In the genomic region with DNA sequence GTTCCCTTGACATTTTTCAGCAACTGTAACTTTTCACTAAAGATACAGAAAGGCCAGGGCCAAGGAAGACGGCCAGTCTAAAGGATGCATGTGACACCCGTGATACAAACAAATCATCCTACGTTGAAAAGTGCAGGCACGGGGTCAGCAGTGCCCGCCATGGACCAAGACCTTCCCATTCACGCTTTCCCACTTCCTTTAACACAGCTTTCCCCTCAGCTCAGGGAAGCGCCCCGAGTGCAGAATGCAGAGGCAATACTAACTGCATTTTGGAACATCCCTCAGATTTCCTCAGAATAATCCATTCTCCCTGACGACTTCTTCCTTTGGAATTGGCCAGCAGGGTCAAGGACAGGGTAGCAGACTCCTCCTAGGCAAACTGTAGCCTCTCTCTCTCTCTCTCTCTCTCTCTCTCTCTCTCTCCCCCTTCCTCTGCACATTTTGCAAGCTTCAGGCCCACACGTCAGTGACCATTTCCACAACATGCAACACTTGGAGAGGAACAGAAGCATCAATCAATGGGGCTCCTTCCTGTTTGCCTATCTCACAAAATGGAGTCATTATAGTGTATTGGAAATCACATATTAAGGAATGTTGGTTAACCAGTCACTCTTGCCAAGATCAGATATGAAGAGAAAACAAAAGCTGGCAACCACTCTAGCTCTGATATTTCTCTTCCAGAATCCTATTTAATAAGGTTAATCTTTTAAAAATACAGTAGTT, we compare ENCODE assay signal across 9 mouse cellular contexts. TPM values are rescaled to one million over a fixed set of nuclear protein-coding genes. Genes with fewer than 3 reads are reported as not detected.
A peak's percentile ranks its signal among the peaks of the same experiment; 100 is the strongest.
DNase-seq lines count a peak whose midpoint lies in the region; ATAC-seq and TF ChIP-seq lines count a peak whose summit lies in the region.
"Had no signal": no experiment of that assay in that cellular context is flagged by ENCODE, and none has a peak within 500 bp of the region (broad histone marks: within the 10 kb centered on the region; RNA-seq: fewer than 3 reads in every experiment).

No protein-coding gene starts in this region.

- DNase-seq in forebrain, postnatal 0 days: no peak
- no peak for DNase-seq in forebrain, embryonic 11.5 days (ENCODE audit: low spot score)
- DNase-seq in lung, embryonic 14.5 days: peak; percentile 60
- DNase-seq in lung, postnatal 4 days: no peak
- DNase-seq in layer of hippocampus, postnatal 36 days: no peak
- no peak for DNase-seq in frontal cortex, postnatal 25 days (ENCODE audit: low spot score in 2 of 2)

- H3K36me3 ChIP-seq in forebrain, postnatal 0 days (ENCODE audit: insufficient read depth): no peaks in the 10 kb centered on the region
- no peaks in the 10 kb centered on the region for H3K36me3 ChIP-seq in forebrain, embryonic 11.5 days (ENCODE audit: control insufficient read depth, insufficient read depth, low read length)
- no peaks in the 10 kb centered on the region for H3K36me3 ChIP-seq in lung, embryonic 14.5 days (ENCODE audit: insufficient read depth)
- H3K36me3 ChIP-seq in limb, embryonic 15.5 days: no peaks in the 10 kb centered on the region
- H3K36me3 ChIP-seq in small intestine, adult 2 months (ENCODE audit: control insufficient read depth, insufficient read depth, low read length): no peaks in the 10 kb centered on the region
- H3K36me3 ChIP-seq: midbrain, embryonic 12.5 days had no signal

- peak overlapping the region; percentile 11; the same call in 1 of the 2 replicates for H3K4me2 ChIP-seq in forebrain, postnatal 0 days (ENCODE audit: low read depth)
- H3K4me2 ChIP-seq in forebrain, embryonic 11.5 days (ENCODE audit: low read depth, low read length, severe bottlenecking): no peak overlapping the region
- peak overlapping the region; percentile 79 for H3K4me2 ChIP-seq in lung, embryonic 14.5 days
- no peak overlapping the region for H3K4me2 ChIP-seq in limb, embryonic 15.5 days
- H3K4me2 ChIP-seq: midbrain, embryonic 12.5 days had no signal

- H3K27me3 ChIP-seq in forebrain, postnatal 0 days (ENCODE audit: insufficient read depth, low read length): no peaks in the 10 kb centered on the region
- peaks cover 1% of the 10 kb centered on the region; the same call in 1 of the 2 replicates for H3K27me3 ChIP-seq in forebrain, embryonic 11.5 days (ENCODE audit: control insufficient read depth, insufficient read depth, low read length)
- H3K27me3 ChIP-seq in lung, embryonic 14.5 days (ENCODE audit: insufficient read depth, low read length): no peaks in the 10 kb centered on the region
- H3K27me3 ChIP-seq in limb, embryonic 15.5 days: no peaks in the 10 kb centered on the region
- no peaks in the 10 kb centered on the region for H3K27me3 ChIP-seq in small intestine, adult 2 months (ENCODE audit: control insufficient read depth, insufficient read depth, low read length)
- H3K27me3 ChIP-seq: midbrain, embryonic 12.5 days had no signal

- no peak for TF ChIP-seq POLR2A in small intestine, adult 2 months (IDR thresholded peaks at IDR 0.05; ENCODE audit: low read depth, low read length)

- ATAC-seq in forebrain, postnatal 0 days: no peak
- ATAC-seq in forebrain, embryonic 11.5 days (replicated peaks; ENCODE audit: low FRiP score): no peak
- no peak for ATAC-seq in lung, embryonic 14.5 days (ENCODE audit: insufficient read depth)
- ATAC-seq in limb, embryonic 15.5 days (ENCODE audit: insufficient number of reproducible peaks, low FRiP score, low TSS enrichment, low read depth): no peak

- no peak overlapping the region for H3K4me3 ChIP-seq in forebrain, postnatal 0 days (ENCODE audit: low read depth, low read length)
- H3K4me3 ChIP-seq in forebrain, embryonic 11.5 days (ENCODE audit: low read depth, low read length): no peak overlapping the region
- peak overlapping the region; percentile 94 for H3K4me3 ChIP-seq in lung, embryonic 14.5 days (ENCODE audit: low read depth, low read length)
- no peak overlapping the region for H3K4me3 ChIP-seq in limb, embryonic 15.5 days
- H3K4me3 ChIP-seq in small intestine, adult 2 months (ENCODE audit: low read depth, low read length): peak overlapping the region; percentile 8; the same call in 1 of the 2 replicates
- H3K4me3 ChIP-seq: midbrain, embryonic 12.5 days had no signal

- WGBS in forebrain, postnatal 0 days: 74% methylated on average over 10 of the region's 10 CpGs
- WGBS in forebrain, embryonic 11.5 days: 70% methylated on average over 10 of the region's 10 CpGs
- 15% methylated on average over 10 of the region's 10 CpGs for WGBS in lung, embryonic 14.5 days
- 59% methylated on average over 10 of the region's 10 CpGs for WGBS in limb, embryonic 15.5 days
- WGBS in small intestine, adult 2 months: 12% methylated on average over 10 of the region's 10 CpGs

- no peak overlapping the region for H3K9ac ChIP-seq in forebrain, postnatal 0 days
- H3K9ac ChIP-seq in forebrain, embryonic 11.5 days (ENCODE audit: low read length): no peak overlapping the region
- H3K9ac ChIP-seq in lung, embryonic 14.5 days: peak overlapping the region; percentile 35
- H3K9ac ChIP-seq in limb, embryonic 15.5 days: no peak overlapping the region
- H3K9ac ChIP-seq: midbrain, embryonic 12.5 days had no signal

- H3K4me1 ChIP-seq in forebrain, postnatal 0 days (ENCODE audit: insufficient read depth): no peaks in the 10 kb centered on the region
- H3K4me1 ChIP-seq in forebrain, embryonic 11.5 days (replicated peaks; ENCODE audit: control insufficient read depth, insufficient read depth, low read length): peaks cover 3% of the 10 kb centered on the region; the same call in 1 of the 2 replicates
- H3K4me1 ChIP-seq in lung, embryonic 14.5 days (ENCODE audit: insufficient read depth): peaks cover 37% of the 10 kb centered on the region
- H3K4me1 ChIP-seq in limb, embryonic 15.5 days: peaks cover 56% of the 10 kb centered on the region
- peaks cover 30% of the 10 kb centered on the region for H3K4me1 ChIP-seq in small intestine, adult 2 months (ENCODE audit: control insufficient read depth, insufficient read depth, insufficient read length, low read length)

- no peak for TF ChIP-seq CTCF in forebrain, postnatal 0 days (IDR thresholded peaks at IDR 0.05; ENCODE audit: low read depth)
- no peak for TF ChIP-seq CTCF in lung, embryonic 14.5 days (IDR thresholded peaks at IDR 0.05; ENCODE audit: low read depth)
- 0 out of 2 replicates have a peak, but pooled peaks have one; percentile 13 for TF ChIP-seq CTCF in small intestine, adult 2 months (IDR thresholded peaks at IDR 0.05; ENCODE audit: extremely low read depth, insufficient read length, insufficient replicate concordance, low read depth, low read length)

- H3K27ac ChIP-seq in forebrain, postnatal 0 days (ENCODE audit: low read depth, low read length): no peak overlapping the region
- no peak overlapping the region for H3K27ac ChIP-seq in forebrain, embryonic 11.5 days (ENCODE audit: low read depth, low read length)
- H3K27ac ChIP-seq in lung, embryonic 14.5 days (ENCODE audit: low read depth): peak overlapping the region; percentile 98
- H3K27ac ChIP-seq in limb, embryonic 15.5 days: peak overlapping the region; percentile 33; the same call in 1 of the 2 replicates
- H3K27ac ChIP-seq in small intestine, adult 2 months (ENCODE audit: insufficient read depth, low read depth, low read length): peak overlapping the region; percentile 88
- H3K27ac ChIP-seq: midbrain, embryonic 12.5 days had no signal

- H3K9me3 ChIP-seq in forebrain, postnatal 0 days (ENCODE audit: low read length): no peaks in the 10 kb centered on the region
- no peaks in the 10 kb centered on the region for H3K9me3 ChIP-seq in forebrain, embryonic 11.5 days (ENCODE audit: control insufficient read depth, low read length)
- no peaks in the 10 kb centered on the region for H3K9me3 ChIP-seq in lung, embryonic 14.5 days (ENCODE audit: low read depth, low read length)
- H3K9me3 ChIP-seq in limb, embryonic 15.5 days: no peaks in the 10 kb centered on the region
- H3K9me3 ChIP-seq: midbrain, embryonic 12.5 days had no signal

RNA-seq across cellular contexts. Expression of a gene that starts 3.7 kb away (rescaled TPM):
- total RNA-seq in forebrain, postnatal 0 days (2014; rRNA removed): 14.3 and 18.9 TPM in 2 replicates
- 4.0 and 7.0 TPM in 2 replicates for polyA plus RNA-seq in forebrain, postnatal 0 days (2015; fragmentation: Nextera tagmentation; extraction: Ambion mirVana)
- polyA plus RNA-seq in forebrain, embryonic 11.5 days (2014; fragmentation: Nextera tagmentation; extraction: Ambion mirVana): 13.6 and 13.7 TPM in 2 replicates
- 37.2 and 39.8 TPM in 2 replicates for polyA plus RNA-seq in lung, embryonic 14.5 days (2014; fragmentation: Nextera tagmentation; extraction: Ambion mirVana)
- 13.1 and 14.5 TPM in 2 replicates for polyA plus RNA-seq in limb, embryonic 15.5 days (2015; fragmentation: Nextera tagmentation; extraction: Ambion mirVana)
- 5.1 and 15.0 TPM in 2 replicates for polyA plus RNA-seq in small intestine, adult 2 months (2012; rRNA removed)
- total RNA-seq in layer of hippocampus, postnatal 36 days (2021): 10 to 100 TPM; 12.2 to 17.1 TPM

Comparison
In these comparisons a context has a peak if more than half of its experiments do, and no peak if none do; other contexts are left out.
1. H3K4me2 ChIP-seq: peak in forebrain, postnatal 0 days (single experiment) and lung, embryonic 14.5 days (single experiment); none in forebrain, embryonic 11.5 days (single experiment) and limb, embryonic 15.5 days (single experiment).
2. H3K27ac ChIP-seq: peak in lung, embryonic 14.5 days (single experiment), limb, embryonic 15.5 days (single experiment) and small intestine, adult 2 months (single experiment); none in forebrain, postnatal 0 days (single experiment) and forebrain, embryonic 11.5 days (single experiment).
3. H3K4me3 ChIP-seq: peak in lung, embryonic 14.5 days (single experiment) and small intestine, adult 2 months (single experiment); none in forebrain, postnatal 0 days (single experiment), forebrain, embryonic 11.5 days (single experiment) and limb, embryonic 15.5 days (single experiment).